Mouse (Mus musculus) adrenal gland, postnatal 14 days (tissue): ENCODE results near the gene Cfap65. TPM values are rescaled to one million over a fixed set of nuclear protein-coding genes. Genes with fewer than 3 reads are reported as not detected.

Experiments
- DNase-seq: peaks from one replicate; pipeline ENCODE4 v3.0.0; 2021; ENCODE audit warnings: mixed read lengths
- total RNA-seq: library from RNA; stranded (reverse); gene quantifications from 2 replicates; pipeline ENCODE4 v1.2.3, GENCODE M21; 2021

The Cfap65 gene
- total RNA-seq, 1 experiment from 2014 or later, result not detected

- DNase-seq, result peak; percentile 39
Observed at GRCm38 (mm10) chr1:74939762-74940161, 4.4 kb upstream of the Cfap65 start.

GRCm38 (mm10) chr1:74936221-74936830 lies 927 bp upstream of the Cfap65 start:
- DNase-seq, result no peak

DNA sequence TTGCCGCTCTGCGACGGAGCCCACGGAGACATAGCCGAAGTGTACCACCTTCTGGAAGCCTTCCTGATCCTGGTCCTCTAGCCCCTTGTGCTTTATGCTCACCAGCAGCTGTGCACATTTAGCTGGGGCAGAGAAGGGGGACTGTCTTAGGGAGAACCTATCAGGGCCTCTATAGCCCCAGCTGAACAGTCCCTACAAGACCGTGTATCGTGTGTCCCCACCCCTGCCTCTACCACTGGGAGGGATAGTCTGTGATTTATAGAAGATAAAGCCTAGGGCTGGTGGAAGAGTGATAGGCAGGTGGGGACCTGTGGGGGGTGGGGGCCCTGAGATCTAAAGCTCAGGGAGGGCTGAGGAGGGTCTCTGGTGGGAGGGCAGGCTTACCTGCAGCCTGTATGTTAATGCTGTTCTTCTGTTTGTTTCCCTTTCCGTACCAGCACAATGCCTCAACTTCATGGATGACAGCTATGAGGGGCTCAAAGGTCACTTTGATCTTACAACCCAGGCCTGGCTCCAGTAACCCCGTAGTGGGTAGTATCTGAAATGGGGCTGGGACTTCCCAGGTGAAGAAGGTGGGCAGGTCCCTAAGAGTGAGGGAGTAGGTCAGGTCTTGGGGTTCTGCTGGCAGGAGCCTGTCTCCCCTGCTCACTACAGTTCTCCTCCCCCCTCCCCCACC lies 7.6 kb downstream of the Cfap65 start:
- no peak for DNase-seq

DNA sequence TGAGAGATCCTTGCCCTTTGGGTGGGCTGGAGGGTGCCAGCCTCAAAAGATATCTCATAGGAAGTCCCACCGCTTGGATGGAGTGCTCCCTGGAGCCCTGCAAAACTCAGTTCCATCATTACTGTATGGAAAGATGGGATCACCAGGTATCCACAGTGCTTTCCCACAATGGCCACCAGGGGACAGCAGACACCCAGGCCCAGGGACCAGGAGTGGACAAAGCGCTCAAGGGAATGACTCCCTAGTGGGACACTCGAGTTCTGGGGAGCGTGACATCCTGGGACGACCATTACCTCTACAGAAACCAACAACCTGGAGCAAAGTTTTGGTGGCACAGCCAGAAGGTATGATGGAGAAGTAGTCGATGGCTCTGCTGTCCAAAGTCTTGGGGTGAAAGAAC lies 8.7 kb downstream of the Cfap65 start:
- peak; percentile 72 for DNase-seq

- DNase-seq, result no peak
Observed at GRCm38 (mm10) chr1:74924464-74924863, 10.9 kb downstream of the Cfap65 start.

DNA sequence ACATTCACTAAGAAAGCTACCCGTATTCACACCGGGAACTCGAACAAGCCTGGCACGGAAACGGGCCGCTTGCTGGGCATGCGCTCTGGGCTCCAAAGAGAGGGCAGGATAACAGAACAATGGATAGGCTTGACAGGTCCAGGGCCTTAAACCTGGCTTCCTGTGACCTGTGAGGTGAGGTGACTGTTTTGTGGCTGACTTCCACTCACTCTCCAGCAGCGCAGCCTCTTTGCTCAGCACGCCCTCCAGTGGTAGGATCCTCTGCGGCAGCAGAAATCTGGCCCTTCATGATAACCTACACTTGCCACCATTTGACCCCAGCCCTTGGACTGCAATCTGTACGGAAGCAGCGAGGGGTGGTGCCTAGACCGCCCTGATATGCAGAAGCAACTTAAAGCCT lies 19.7 kb downstream of the Cfap65 start:
- DNase-seq, result peak; percentile 45

GRCm38 (mm10) chr1:74902191-74902590 lies 33.2 kb downstream of the Cfap65 start:
- peak; percentile 17 for DNase-seq

DNA sequence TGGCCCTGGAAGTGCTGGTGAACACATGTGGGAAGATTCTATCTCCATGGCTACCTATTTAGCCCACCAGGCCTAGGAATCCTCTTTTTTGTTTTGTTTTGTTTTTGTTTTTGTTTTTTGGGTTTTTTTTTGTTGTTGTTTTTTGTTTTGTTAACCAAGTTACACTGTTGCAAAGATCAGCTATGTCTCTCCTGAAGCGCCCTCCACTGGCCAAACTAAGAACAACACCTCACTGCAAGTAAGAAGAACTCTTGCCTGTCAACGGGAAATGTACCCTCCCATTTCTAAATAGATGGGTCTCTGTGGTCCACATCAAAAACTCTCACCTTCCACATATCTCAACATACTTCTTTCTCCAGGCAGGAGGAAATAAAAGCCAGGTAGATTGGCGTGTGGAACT lies 33.7 kb downstream of the Cfap65 start:
- DNase-seq, result peak; percentile 74

DNA sequence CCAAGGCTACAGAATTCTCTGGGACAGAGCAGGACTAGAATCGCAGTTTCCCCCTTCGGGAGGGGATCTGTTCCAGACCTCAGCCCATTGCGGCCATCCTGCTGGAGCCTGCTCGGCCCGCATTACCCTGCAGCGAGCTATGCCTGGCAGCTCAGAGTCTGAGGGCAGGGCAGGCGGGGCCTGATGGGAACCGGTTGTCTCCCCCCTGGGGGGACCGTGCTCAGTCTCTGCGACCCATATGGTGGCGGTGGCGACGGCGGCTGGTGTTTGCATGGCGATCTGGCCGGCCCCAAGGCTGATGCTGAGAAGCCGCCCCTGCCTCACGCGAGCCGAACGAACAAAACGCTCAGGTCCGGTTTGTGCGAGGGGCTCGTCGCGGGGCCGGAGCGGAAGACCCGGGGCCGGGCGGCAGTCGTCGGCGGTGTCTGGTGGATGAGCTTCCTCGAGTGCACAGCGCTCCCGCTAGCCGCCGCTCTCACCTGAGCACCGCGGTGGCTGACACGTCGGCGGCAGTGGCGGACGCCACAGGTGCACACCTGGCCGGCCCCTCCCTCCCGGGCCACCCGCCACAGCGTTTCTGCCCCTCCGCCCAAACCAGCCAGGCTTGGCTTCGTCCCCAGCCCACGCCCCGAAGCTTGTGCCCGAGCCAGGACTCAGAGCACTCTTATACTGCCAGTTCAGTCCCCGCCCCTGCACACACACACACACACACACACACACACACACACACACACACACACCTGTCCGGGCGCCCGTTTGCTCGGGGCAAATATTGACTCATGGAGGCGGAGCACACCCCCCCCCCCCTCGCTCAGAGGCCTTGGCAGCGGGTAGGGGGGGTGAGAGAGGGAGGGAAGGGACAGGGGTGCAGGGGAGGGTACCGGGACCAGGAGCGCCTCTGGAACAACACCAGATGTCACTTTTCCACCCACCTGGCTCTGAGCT lies 34.8 kb downstream of the Cfap65 start:
- DNase-seq, result peak; percentile 48

DNA sequence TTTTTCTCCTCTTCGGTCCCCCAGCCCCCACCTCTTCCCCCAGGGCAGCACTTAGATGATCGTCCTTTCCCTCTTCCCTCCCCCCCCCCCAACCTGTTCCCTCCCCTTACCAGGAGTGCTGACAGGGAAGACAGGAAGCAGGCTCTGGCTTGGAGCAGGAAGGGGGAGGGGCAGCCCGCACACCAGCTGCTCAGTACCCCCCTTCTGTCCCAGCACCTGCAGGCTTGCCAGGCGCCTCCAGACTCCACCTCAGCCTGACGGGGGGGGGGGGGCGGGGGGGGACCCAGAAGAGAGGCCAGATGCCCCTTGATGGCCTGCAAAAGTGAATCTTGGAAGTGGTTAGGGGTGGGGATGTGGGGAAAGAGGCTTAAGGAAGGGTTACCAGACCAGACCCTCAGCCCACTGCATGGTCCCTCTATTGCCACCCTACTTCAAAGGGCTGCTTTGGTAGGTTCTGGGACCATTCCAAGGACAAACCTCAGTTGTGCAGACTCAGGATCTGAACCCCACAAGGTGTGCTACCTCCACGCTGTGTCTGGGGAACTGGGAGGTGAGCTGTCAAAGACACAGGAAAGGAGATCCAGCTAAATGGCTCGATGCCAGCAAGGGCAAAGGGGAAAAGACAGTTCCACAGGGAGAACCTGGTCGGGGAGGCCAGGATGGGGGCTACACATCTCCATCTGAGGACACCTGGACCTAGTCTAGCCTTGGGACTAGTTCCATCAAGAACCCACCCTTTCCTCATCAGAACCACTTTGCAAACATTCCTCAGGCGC lies 36.6 kb downstream of the Cfap65 start:
- DNase-seq, result peak; percentile 43

- DNase-seq, result peak; percentile 19
Observed at GRCm38 (mm10) chr1:74897976-74898375, 37.4 kb downstream of the Cfap65 start.

GRCm38 (mm10) chr1:74894966-74895365 lies 40.4 kb downstream of the Cfap65 start:
- DNase-seq, result peak; percentile 83

DNA sequence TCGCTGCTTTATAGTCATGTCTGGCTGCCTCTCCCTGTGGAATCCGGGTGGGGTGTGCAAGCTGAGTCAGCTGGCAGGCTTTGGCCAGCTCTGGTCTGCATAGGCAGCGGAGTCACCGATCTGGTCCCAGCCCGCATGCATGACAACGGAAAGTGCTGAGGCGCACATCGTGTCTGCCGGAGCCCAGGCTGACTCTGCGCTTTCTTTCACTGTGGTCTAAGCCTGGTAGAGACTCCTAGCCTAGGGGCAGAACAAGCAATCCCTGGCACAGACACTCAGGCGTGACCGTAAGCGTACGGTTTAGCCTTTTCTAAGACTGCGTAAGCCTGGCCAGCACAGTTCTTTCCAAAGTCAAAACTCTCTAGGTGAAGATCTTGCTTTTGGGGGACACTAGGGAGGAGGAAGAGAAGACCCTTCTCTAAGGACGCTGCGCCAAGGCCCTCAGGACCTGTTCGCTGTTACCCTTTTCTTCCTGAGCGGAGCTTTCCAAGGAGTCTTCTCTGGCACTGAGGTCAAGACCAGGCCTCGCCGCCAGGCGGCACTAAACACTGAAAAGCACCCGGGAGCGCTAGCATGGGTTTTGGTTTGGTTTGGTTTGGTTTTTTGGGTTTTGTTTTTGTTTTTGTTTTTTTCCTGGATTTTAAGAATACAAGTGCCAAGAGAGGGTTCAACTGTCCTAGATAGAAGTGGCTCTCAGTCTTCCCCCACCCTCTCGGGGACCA lies 42.1 kb downstream of the Cfap65 start, which contains the start of gene Cryba2:
Gene Cryba2 (minus strand): TSS at position 10 of the 722 bp plus-strand sequence.
- DNase-seq, result peak; percentile 70

DNA sequence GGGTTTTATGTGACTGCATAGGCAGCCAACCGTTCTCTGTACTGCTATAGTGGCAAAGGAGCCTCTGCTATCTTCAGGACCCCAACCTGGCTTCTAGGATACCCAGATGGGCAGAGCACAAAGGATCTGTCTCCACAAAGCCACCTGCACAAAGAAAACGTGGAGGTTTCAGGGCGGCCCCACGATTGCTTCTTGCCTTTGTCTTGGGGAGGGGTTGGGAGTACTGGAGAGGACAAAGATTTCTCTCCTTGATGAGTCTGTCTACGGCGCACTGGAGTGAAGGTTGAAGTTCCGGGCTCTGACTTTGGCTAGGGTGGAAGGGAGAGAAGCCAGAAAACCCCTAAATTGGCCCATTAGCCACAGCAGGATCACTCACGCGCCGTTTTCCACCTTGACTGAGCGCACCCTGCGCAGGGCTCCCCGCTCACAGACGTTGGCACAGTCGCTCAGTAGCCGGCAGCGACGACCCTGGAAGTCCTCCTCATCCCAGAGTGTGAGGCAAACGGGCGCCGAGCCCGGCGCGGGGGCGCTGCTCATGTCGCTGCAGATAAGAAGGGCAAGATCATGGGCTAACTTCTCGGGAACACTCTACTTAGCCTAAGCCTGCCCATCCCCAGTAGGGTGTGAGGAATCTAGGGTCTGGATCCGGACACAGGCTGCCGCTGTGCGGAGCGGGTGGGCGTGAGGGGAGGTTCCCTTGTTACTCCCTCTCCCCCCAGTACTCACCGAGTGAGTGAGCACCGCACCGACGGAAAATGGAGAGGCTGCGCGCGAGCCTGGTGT lies 42.9 kb downstream of the Cfap65 start:
- no peak for DNase-seq

GRCm38 (mm10) chr1:74891513-74891912 lies 43.9 kb downstream of the Cfap65 start:
- DNase-seq, result peak; percentile 68

DNA sequence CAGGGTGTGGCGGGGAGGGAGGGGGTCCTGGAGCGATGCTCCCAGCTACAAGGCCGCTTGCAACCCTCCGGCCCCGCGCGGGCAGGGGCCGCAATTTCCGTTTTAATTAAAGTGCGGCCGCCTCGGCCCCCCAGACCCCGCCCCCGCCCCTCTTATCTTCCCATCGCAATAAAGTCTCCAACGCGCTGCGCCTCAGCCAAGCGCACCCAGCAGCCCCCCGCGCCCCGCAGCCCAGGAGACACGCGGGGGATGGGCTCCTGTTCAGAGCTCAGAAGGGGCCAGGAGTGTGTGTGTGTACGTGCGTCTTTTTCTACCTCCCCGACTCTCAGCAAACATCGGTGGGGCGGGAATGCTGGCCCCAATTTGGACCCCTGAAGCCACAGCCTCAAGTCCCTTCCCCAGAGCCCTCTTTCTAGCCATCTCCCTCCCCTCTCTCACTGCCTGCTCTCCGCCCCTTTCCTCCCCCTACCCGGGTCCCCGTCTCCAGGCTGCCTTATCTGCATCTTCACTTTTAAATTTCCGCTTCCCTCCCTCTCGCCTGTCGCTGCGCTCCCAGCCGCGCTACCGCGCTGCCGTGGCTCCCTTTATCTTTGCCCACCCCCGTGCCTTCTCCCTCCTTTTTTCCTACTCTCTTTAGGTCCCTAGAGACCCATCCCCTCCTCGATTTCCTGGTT lies 49.9 kb downstream of the Cfap65 start, which contains the start of gene Fev:
Gene Fev (minus strand): TSS at position 51 of the 674 bp plus-strand sequence.
- no peak for DNase-seq

GRCm38 (mm10) chr1:74884196-74885141 lies 50.9 kb downstream of the Cfap65 start:
- peak; percentile 7 for DNase-seq

DNA sequence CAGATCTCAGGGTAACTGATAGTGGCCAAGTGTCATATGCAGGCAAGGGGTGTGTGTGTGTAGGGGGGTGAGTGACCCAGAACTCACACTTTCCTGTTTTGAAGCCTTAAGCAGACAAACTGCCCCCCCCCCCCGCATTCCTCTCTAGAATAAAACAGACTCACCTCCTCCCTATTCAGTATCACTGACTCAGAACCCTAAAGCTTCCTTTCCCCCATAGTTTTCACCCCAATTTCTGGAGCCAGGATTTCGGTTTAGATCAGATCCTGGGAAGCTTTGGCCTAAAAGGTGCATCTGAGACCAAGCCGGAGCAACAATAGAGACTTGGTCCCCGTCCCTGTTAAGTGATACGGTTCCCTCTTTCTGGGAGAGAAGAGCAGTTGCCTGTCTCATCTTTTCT lies 52.0 kb downstream of the Cfap65 start:
- DNase-seq, result no peak

DNA sequence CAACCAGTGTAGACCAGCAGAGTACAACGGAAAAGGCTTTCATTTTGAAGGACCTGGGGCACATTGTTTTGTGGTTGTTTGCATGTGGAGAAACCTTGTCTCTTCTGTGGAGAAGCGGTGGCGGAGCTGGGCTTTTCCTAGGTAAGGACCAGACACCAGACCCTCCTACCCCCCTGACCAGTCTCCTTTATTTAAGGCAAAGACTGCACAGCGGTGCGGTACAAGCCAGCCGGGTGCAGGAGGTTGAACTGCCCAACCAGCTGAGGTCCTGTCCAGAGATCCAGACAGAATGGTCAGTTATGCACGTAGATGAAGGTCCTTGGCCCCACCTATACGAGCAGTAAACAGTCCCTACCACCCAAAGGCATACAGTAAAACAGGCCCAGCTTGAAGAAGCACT lies 52.6 kb downstream of the Cfap65 start:
- DNase-seq, result no peak
